Mouse (Mus musculus) forebrain, embryonic 12.5 days (tissue): ENCODE data around the gene Cep95. TPM values are rescaled to one million over a fixed set of nuclear protein-coding genes. Genes with fewer than 3 reads are reported as not detected.
"Not testable (repeated sequence)": the region's sequence is repeated elsewhere in the genome, so short reads cannot be mapped to it uniquely, and the experiment has no call there.

Experiments
- ATAC-seq: fragments of 200-750 bp; cut with Nextera tagmentation; 2 replicates; pipeline ENCODE4 v1.8.0; 2017; ENCODE audit warnings: moderate TSS enrichment; ENCODE audit not compliant: low FRiP score
- H3K27ac ChIP-seq: fragments of 300-500 bp; sonication (generic); 2 replicates; pipeline ENCODE4 v1.5.1; 2016; ENCODE audit warnings: mild to moderate bottlenecking
- H3K27me3 ChIP-seq: fragments of 300-500 bp; sonication (generic); 2 replicates; pipeline ENCODE4 v1.6.1; 2016; ENCODE audit warnings: mild to moderate bottlenecking
- H3K36me3 ChIP-seq: fragments of 300-500 bp; sonication (generic); replicated peaks from 2 replicates; pipeline ENCODE4 v1.6.1; 2016; ENCODE audit warnings: mild to moderate bottlenecking
- H3K4me1 ChIP-seq: fragments of 300-500 bp; sonication (generic); 2 replicates; pipeline ENCODE4 v1.6.1; 2016
- H3K4me2 ChIP-seq: fragments of 300-500 bp; sonication (generic); 2 replicates; pipeline ENCODE4 v1.6.1; 2016; ENCODE audit warnings: mild to moderate bottlenecking, moderate library complexity
- H3K4me3 ChIP-seq: fragments of 300-500 bp; sonication (generic); replicated peaks from 2 replicates; pipeline ENCODE4 v1.5.1; 2016; ENCODE audit warnings: mild to moderate bottlenecking
- H3K9ac ChIP-seq: fragments of 300-500 bp; sonication (generic); 2 replicates; pipeline ENCODE4 v1.6.1; 2016; ENCODE audit warnings: mild to moderate bottlenecking
- H3K9me3 ChIP-seq: fragments of 300-500 bp; sonication (generic); 2 replicates; pipeline ENCODE4 v1.6.1; 2016
- WGBS: fragments of 180-500 bp; shearing (Covaris S2); methylation state at CpG from one replicate; pipeline ENCODE4 v1.1.7; 2016; 5-methylcytosine and 5-hydroxymethylcytosine counted together
- polyA plus RNA-seq: library from polyadenylated mRNA; unstranded; fragments of >200 nt; fragmentation: Nextera tagmentation; extraction: Ambion mirVana; gene quantifications from 2 replicates; pipeline ENCODE4 v1.2.1, GENCODE M21; 2016

Gene Cep95
- 25.4 and 27.0 TPM in 2 replicates for polyA plus RNA-seq

GRCm38 (mm10) chr11:106788775-106789459, at the start of gene Cep95, which contains the start of gene Ddx5:
Gene Cep95, plus strand, starts transcription at chr11:106789252.
Gene Ddx5, minus strand, starts transcription at chr11:106789185.
- H3K27ac ChIP-seq, result peak within 1 kb of the TSS; percentile 98
- H3K9me3 ChIP-seq, result no peaks in the 10 kb centered on the region
- under 1% methylated on average over 58 of the region's 58 CpGs for WGBS
- peak within 1 kb of the TSS; percentile 80 for H3K4me2 ChIP-seq
- peak within 1 kb of the TSS; percentile 93 for H3K4me3 ChIP-seq
- H3K9ac ChIP-seq, result peak within 1 kb of the TSS; percentile 97
- peaks cover 25% of the 10 kb centered on the region for H3K4me1 ChIP-seq
- ATAC-seq, result peak; percentile 93
- H3K27me3 ChIP-seq, result no peaks in the 10 kb centered on the region
- H3K36me3 ChIP-seq, result peaks cover 47% of the 10 kb centered on the region

- 89% methylated on average over 5 of the region's 8 CpGs for WGBS
- H3K9ac ChIP-seq, ATAC-seq, H3K9me3 ChIP-seq, H3K4me3 ChIP-seq, H3K4me2 ChIP-seq, H3K36me3 ChIP-seq, H3K27ac ChIP-seq, H3K27me3 ChIP-seq: not testable (repeated sequence)
- H3K4me1 ChIP-seq, result peaks cover 21% of the 10 kb centered on the region
Measured at GRCm38 (mm10) chr11:106740724-106741123, 48.3 kb upstream of the Cep95 start.

GRCm38 (mm10) chr11:106741232-106741631, 47.8 kb upstream of the Cep95 start:
- peaks cover 19% of the 10 kb centered on the region for H3K4me1 ChIP-seq
- no peak for ATAC-seq
- no peak overlapping the region for H3K4me2 ChIP-seq
- 35% methylated on average over 6 of the region's 6 CpGs for WGBS
- no peaks in the 10 kb centered on the region for H3K36me3 ChIP-seq
- 0 out of 2 replicates have a peak, but pooled peaks cover 4% of the 10 kb centered on the region for H3K27me3 ChIP-seq
- H3K4me3 ChIP-seq, result no peak overlapping the region
- no peak overlapping the region for H3K9ac ChIP-seq
- H3K27ac ChIP-seq, result peak overlapping the region; percentile 42; the same call in 1 of the 2 replicates
- H3K9me3 ChIP-seq, result no peaks in the 10 kb centered on the region

- H3K9ac ChIP-seq, result no peak overlapping the region
- no peaks in the 10 kb centered on the region for H3K9me3 ChIP-seq
- H3K4me2 ChIP-seq, result no peak overlapping the region
- peak overlapping the region; percentile 42; the same call in 1 of the 2 replicates for H3K27ac ChIP-seq
- H3K36me3 ChIP-seq, result no peaks in the 10 kb centered on the region
- no peak overlapping the region for H3K4me3 ChIP-seq
- ATAC-seq, result no peak
- 0 out of 2 replicates have a peak, but pooled peaks cover 4% of the 10 kb centered on the region for H3K27me3 ChIP-seq
- peaks cover 13% of the 10 kb centered on the region for H3K4me1 ChIP-seq
- WGBS, result 94% methylated on average over 3 of the region's 3 CpGs
Measured at GRCm38 (mm10) chr11:106741826-106742225, 47.2 kb upstream of the Cep95 start.

- H3K9me3 ChIP-seq, result 0 out of 2 replicates have a peak, but pooled peaks cover 3% of the 10 kb centered on the region
- H3K4me1 ChIP-seq, result peaks cover 7% of the 10 kb centered on the region
- no peak overlapping the region for H3K4me3 ChIP-seq
- H3K36me3 ChIP-seq, result no peaks in the 10 kb centered on the region
- no peak for ATAC-seq
- 0 out of 2 replicates have a peak, but pooled peaks cover 4% of the 10 kb centered on the region for H3K27me3 ChIP-seq
- no peak overlapping the region for H3K9ac ChIP-seq
- 54% methylated on average over 6 of the region's 6 CpGs for WGBS
- no peak overlapping the region for H3K27ac ChIP-seq
- H3K4me2 ChIP-seq, result no peak overlapping the region
Measured at GRCm38 (mm10) chr11:106742388-106742841, 46.6 kb upstream of the Cep95 start.

GRCm38 (mm10) chr11:106744949-106745348, 44.1 kb upstream of the Cep95 start:
- Histone ChIP-seq H3K4me1 (peaks cover 4% of the 10 kb centered on the region), H3K9me3 (0 out of 2 replicates have a peak, but pooled peaks cover 5% of the 10 kb centered on the region), H3K27me3 (no peaks in the 10 kb centered on the region), H3K4me3 (no peak overlapping the region), H3K36me3 (no peaks in the 10 kb centered on the region), H3K4me2 (no peak overlapping the region), H3K9ac (no peak overlapping the region), H3K27ac (no peak overlapping the region)
- WGBS, result 94% methylated on average over 5 of the region's 5 CpGs
- no peak for ATAC-seq

GRCm38 (mm10) chr11:106749557-106750120, 39.4 kb upstream of the Cep95 start:
- not testable (repeated sequence) for H3K27ac ChIP-seq, H3K4me2 ChIP-seq, H3K36me3 ChIP-seq, H3K27me3 ChIP-seq, H3K4me3 ChIP-seq, H3K9me3 ChIP-seq, ATAC-seq, H3K4me1 ChIP-seq, H3K9ac ChIP-seq
- WGBS, result 97% methylated on average over 7 of the region's 7 CpGs

GRCm38 (mm10) chr11:106750121-106750751, 38.8 kb upstream of the Cep95 start, which contains the start of gene Pecam1:
Gene Pecam1, minus strand, starts transcription at chr11:106750628.
- no peak for ATAC-seq
- 90% methylated on average over 13 of the region's 13 CpGs for WGBS
- Histone ChIP-seq H3K4me3 (no peak within 1 kb of the TSS), H3K4me2 (no peak within 1 kb of the TSS), H3K9ac (no peak within 1 kb of the TSS), H3K27me3 (no peaks in the 10 kb centered on the region), H3K27ac (no peak within 1 kb of the TSS), H3K4me1 (no peaks in the 10 kb centered on the region), H3K36me3 (no peaks in the 10 kb centered on the region), H3K9me3 (0 out of 2 replicates have a peak, but pooled peaks cover 5% of the 10 kb centered on the region)

GRCm38 (mm10) chr11:106751039-106752018, 37.7 kb upstream of the Cep95 start, which contains the start of gene Milr1:
Gene Milr1, plus strand, starts transcription at chr11:106751226.
- ATAC-seq, result no peak
- Histone ChIP-seq H3K9ac (no peak within 1 kb of the TSS), H3K4me2 (no peak within 1 kb of the TSS), H3K27ac (no peak within 1 kb of the TSS), H3K4me1 (no peaks in the 10 kb centered on the region), H3K4me3 (no peak within 1 kb of the TSS), H3K9me3 (0 out of 2 replicates have a peak, but pooled peaks cover 5% of the 10 kb centered on the region), H3K36me3 (no peaks in the 10 kb centered on the region), H3K27me3 (no peaks in the 10 kb centered on the region)
- 92% methylated on average over 17 of the region's 17 CpGs for WGBS

- Histone ChIP-seq H3K27me3 (no peaks in the 10 kb centered on the region), H3K4me2 (no peak overlapping the region)
- WGBS, result 92% methylated on average over 7 of the region's 7 CpGs
Measured at GRCm38 (mm10) chr11:106752103-106752502, 36.9 kb upstream of the Cep95 start.

GRCm38 (mm10) chr11:106753314-106753713, 35.7 kb upstream of the Cep95 start:
- no peak overlapping the region for H3K27ac ChIP-seq
- no peak overlapping the region for H3K4me3 ChIP-seq
- H3K9ac ChIP-seq, result no peak overlapping the region
- no peak overlapping the region for H3K4me2 ChIP-seq
- no peaks in the 10 kb centered on the region for H3K4me1 ChIP-seq
- H3K36me3 ChIP-seq, result no peaks in the 10 kb centered on the region
- no peak for ATAC-seq
- no peaks in the 10 kb centered on the region for H3K9me3 ChIP-seq
- WGBS, result 85% methylated on average over 6 of the region's 6 CpGs
- no peaks in the 10 kb centered on the region for H3K27me3 ChIP-seq

More at GRCm38 (mm10) chr11:106752103-106752502, 36.9 kb upstream of the Cep95 start:
- Histone ChIP-seq H3K9ac (no peak overlapping the region), H3K4me1 (no peaks in the 10 kb centered on the region), H3K27ac (no peak overlapping the region), H3K9me3 (0 out of 2 replicates have a peak, but pooled peaks cover 5% of the 10 kb centered on the region), H3K4me3 (no peak overlapping the region), H3K36me3 (no peaks in the 10 kb centered on the region)
- no peak for ATAC-seq
